Mouse (Mus musculus) liver, postnatal 0 days (tissue): ENCODE data around the gene Olfr373. TPM values are rescaled to one million over a fixed set of nuclear protein-coding genes. Genes with fewer than 3 reads are reported as not detected.
A peak's percentile ranks its signal among the peaks of the same experiment; 100 is the strongest.

Experiments used
- ATAC-seq: fragments of 200-750 bp; cut with Nextera tagmentation; 2 replicates; pipeline ENCODE4 v1.8.0; 2017; ENCODE audit warnings: mild to moderate bottlenecking, moderate library complexity
- DNase-seq: peaks from one replicate; pipeline ENCODE4 v3.0.0-alpha.2; 2016
- H3K27ac ChIP-seq: fragments of 300-500 bp; sonication (generic); 2 replicates; pipeline ENCODE4 v1.5.1; 2014; ENCODE audit warnings: antibody characterized with exemption, moderate library complexity, mild to moderate bottlenecking, low read depth
- H3K27me3 ChIP-seq: fragments of 300-500 bp; sonication (generic); 2 replicates; pipeline ENCODE4 v1.6.1; 2014; ENCODE audit warnings: low read length, control low read depth, mixed read lengths; ENCODE audit not compliant: insufficient read depth
- H3K36me3 ChIP-seq: fragments of 300-500 bp; sonication (generic); replicated peaks from 2 replicates; pipeline ENCODE4 v1.6.1; 2014; ENCODE audit warnings: mild to moderate bottlenecking, control low read depth, low read length, moderate library complexity, mixed read lengths; ENCODE audit not compliant: insufficient read depth
- H3K4me1 ChIP-seq: fragments of 300-500 bp; sonication (generic); 2 replicates; pipeline ENCODE4 v1.6.1; 2014; ENCODE audit warnings: antibody characterized with exemption, mild to moderate bottlenecking, control low read depth; ENCODE audit not compliant: insufficient read depth
- H3K4me2 ChIP-seq: fragments of 300-500 bp; sonication (generic); 2 replicates; pipeline ENCODE4 v1.6.1; 2014; ENCODE audit warnings: low read depth, mild to moderate bottlenecking, low read length, moderate library complexity, mixed read lengths
- H3K4me3 ChIP-seq: fragments of 300-500 bp; sonication (generic); 2 replicates; pipeline ENCODE4 v1.5.1; 2014; ENCODE audit warnings: low read depth, low read length
- H3K9ac ChIP-seq: fragments of 300-500 bp; sonication (generic); replicated peaks from 2 replicates; pipeline ENCODE4 v1.6.1; 2014; ENCODE audit warnings: mild to moderate bottlenecking, moderate library complexity
- H3K9me3 ChIP-seq: fragments of 300-500 bp; sonication (generic); 2 replicates; pipeline ENCODE4 v1.6.1; 2016; ENCODE audit warnings: mild to moderate bottlenecking, control low read depth, low read length, mixed read lengths
- CTCF ChIP-seq: sonication (generic); IDR thresholded peaks from 2 replicates; pipeline ENCODE4 v1.5.1; 2016; ENCODE audit warnings: antibody characterized with exemption, low read depth
- EP300 ChIP-seq: IDR thresholded peaks from 2 replicates; pipeline ENCODE4 v1.6.1; 2016; ENCODE audit warnings: antibody characterized with exemption, low read depth, mild to moderate bottlenecking
- WGBS: fragments of 180-500 bp; shearing (Covaris S2); extraction: QIAGEN DNeasy Blood & Tissue Kit; methylation state at CpG from one replicate; pipeline ENCODE4 v1.1.7; 2014; ENCODE audit not compliant: insufficient replicate concordance; 5-methylcytosine and 5-hydroxymethylcytosine counted together
- polyA plus RNA-seq: library from polyadenylated mRNA; unstranded; fragments of >200 nt; fragmentation: Nextera tagmentation; extraction: Ambion mirVana; gene quantifications from 2 replicates; pipeline ENCODE4 v1.2.1, GENCODE M21; 2015

Gene Olfr373
- polyA plus RNA-seq, 1 experiment from 2014 or later = not detected

- H3K27ac ChIP-seq = no peak overlapping the region; the same call in 1 of the 2 replicates
- TF ChIP-seq CTCF = no peak
- no peak for TF ChIP-seq EP300
- WGBS = 32% methylated on average over 1 of the region's 1 CpGs
- ATAC-seq = peak; percentile 28
- peaks cover 21% of the 10 kb centered on the region for H3K4me1 ChIP-seq
- no peak overlapping the region for H3K9ac ChIP-seq
- H3K4me2 ChIP-seq = no peak overlapping the region
- H3K4me3 ChIP-seq = no peak overlapping the region
- no peak for DNase-seq
- peaks cover 1% of the 10 kb centered on the region; the same call in 1 of the 2 replicates for H3K36me3 ChIP-seq
- H3K9me3 ChIP-seq = no peaks in the 10 kb centered on the region
- 0 out of 2 replicates have a peak, but pooled peaks cover 9% of the 10 kb centered on the region for H3K27me3 ChIP-seq
Observed at GRCm38 (mm10) chr8:72133507-72133906, 50.5 kb downstream of the Olfr373 start.

GRCm38 (mm10) chr8:72134756-72135445 lies 51.9 kb downstream of the Olfr373 start, which contains the start of gene Tpm4:
Gene Tpm4 (plus strand): TSS chr8:72134975.
- peak; percentile 85 for ATAC-seq
- H3K27ac ChIP-seq = peak within 1 kb of the TSS; percentile 90

GRCm38 (mm10) chr8:72135446-72136301 lies 52.7 kb downstream of the Olfr373 start:
- H3K9me3 ChIP-seq = no peaks in the 10 kb centered on the region
- ATAC-seq = peak; percentile 57
- H3K9ac ChIP-seq = peak overlapping the region; percentile 76
- TF ChIP-seq EP300 = no peak
- peak; percentile 40 for TF ChIP-seq CTCF
- DNase-seq = peak; percentile 65
- peaks cover 14% of the 10 kb centered on the region for H3K36me3 ChIP-seq
- 0 out of 2 replicates have a peak, but pooled peaks cover 9% of the 10 kb centered on the region for H3K27me3 ChIP-seq
- peak overlapping the region; percentile 70 for H3K4me3 ChIP-seq
- peak overlapping the region; percentile 78 for H3K4me2 ChIP-seq
- peak overlapping the region; percentile 90 for H3K27ac ChIP-seq
- peaks cover 21% of the 10 kb centered on the region for H3K4me1 ChIP-seq
- under 1% methylated on average over 53 of the region's 62 CpGs for WGBS

More at GRCm38 (mm10) chr8:72134756-72135445, 51.9 kb downstream of the Olfr373 start, which contains the start of gene Tpm4:
- Histone ChIP-seq H3K4me3 (peak within 1 kb of the TSS; percentile 70), H3K4me2 (peak within 1 kb of the TSS; percentile 78), H3K4me1 (peaks cover 21% of the 10 kb centered on the region), H3K9me3 (no peaks in the 10 kb centered on the region), H3K36me3 (peaks cover 14% of the 10 kb centered on the region), H3K9ac (peak within 1 kb of the TSS; percentile 76), H3K27me3 (0 out of 2 replicates have a peak, but pooled peaks cover 9% of the 10 kb centered on the region)
- TF ChIP-seq CTCF = no peak
- TF ChIP-seq EP300 = no peak
- DNase-seq = peak; percentile 79
- 5% methylated on average over 26 of the region's 49 CpGs for WGBS

- peak; percentile 55 for DNase-seq
- WGBS = 1% methylated on average over 18 of the region's 18 CpGs
Observed at GRCm38 (mm10) chr8:72136302-72136978, 53.5 kb downstream of the Olfr373 start.

GRCm38 (mm10) chr8:72137431-72137830 lies 54.5 kb downstream of the Olfr373 start:
- no peak for DNase-seq
- Histone ChIP-seq H3K4me2 (peak overlapping the region; percentile 78; the same call in 1 of the 2 replicates), H3K4me1 (peaks cover 18% of the 10 kb centered on the region), H3K9me3 (no peaks in the 10 kb centered on the region), H3K36me3 (peaks cover 20% of the 10 kb centered on the region), H3K27ac (no peak overlapping the region), H3K4me3 (no peak overlapping the region), H3K9ac (no peak overlapping the region), H3K27me3 (0 out of 2 replicates have a peak, but pooled peaks cover 9% of the 10 kb centered on the region)
- TF ChIP-seq CTCF = no peak
- TF ChIP-seq EP300 = no peak
- 63% methylated on average over 2 of the region's 2 CpGs for WGBS
- ATAC-seq = no peak

More at GRCm38 (mm10) chr8:72136302-72136978, 53.5 kb downstream of the Olfr373 start:
- H3K9me3 ChIP-seq = no peaks in the 10 kb centered on the region
- 0 out of 2 replicates have a peak, but pooled peaks cover 9% of the 10 kb centered on the region for H3K27me3 ChIP-seq
- peak overlapping the region; percentile 78 for H3K4me2 ChIP-seq
- peak overlapping the region; percentile 70 for H3K4me3 ChIP-seq
- H3K27ac ChIP-seq = peak overlapping the region; percentile 90
- peaks cover 20% of the 10 kb centered on the region for H3K36me3 ChIP-seq
- no peak for ATAC-seq
- TF ChIP-seq CTCF = no peak
- TF ChIP-seq EP300 = 0 out of 2 replicates have a peak, but pooled peaks have one; percentile 24
- peak overlapping the region; percentile 76 for H3K9ac ChIP-seq
- H3K4me1 ChIP-seq = peaks cover 21% of the 10 kb centered on the region
